Mouse (Mus musculus): ENCODE results near the gene Psenen. TPM values are rescaled to one million over a fixed set of nuclear protein-coding genes. Genes with fewer than 3 reads are reported as not detected.

Gene Psenen
- polyA plus RNA-seq, 1 experiment = 236 TPM

GRCm38 (mm10) chr7:30589435-30590301, 26.2 kb upstream of the Psenen start:
- Histone ChIP-seq H3K4me3 (ENCODE audit: insufficient read depth, low read length) (peak overlapping the region; percentile 88), H3K27ac (ENCODE audit: insufficient read depth, low read depth, low read length) (peak overlapping the region; percentile 61), H3K4me1 (ENCODE audit: control insufficient read depth, insufficient read depth, low read length) (peaks cover 43% of the 10 kb centered on the region)
- TF ChIP-seq POLR2A (IDR thresholded peaks at IDR 0.05; ENCODE audit: borderline replicate concordance, low read depth, low read length) (no peak), CTCF (IDR thresholded peaks at IDR 0.05; ENCODE audit: low read depth, low read length) (peak; percentile 93)

- peak within 1 kb of the TSS; percentile 70 for H3K27ac ChIP-seq (ENCODE audit: insufficient read depth, low read depth, low read length)
- TF ChIP-seq POLR2A (IDR thresholded peaks at IDR 0.05; ENCODE audit: borderline replicate concordance, low read depth, low read length) (0 out of 2 replicates have a peak, but pooled peaks have one; percentile 19), CTCF (IDR thresholded peaks at IDR 0.05; ENCODE audit: low read depth, low read length) (no peak)
- peak within 1 kb of the TSS; percentile 88 for H3K4me3 ChIP-seq (ENCODE audit: insufficient read depth, low read length)
- H3K4me1 ChIP-seq (ENCODE audit: control insufficient read depth, insufficient read depth, low read length) = peaks cover 35% of the 10 kb centered on the region
Observed at GRCm38 (mm10) chr7:30588676-30589434, 25.4 kb upstream of the Psenen start, which contains the start of gene Kmt2b. Gene Kmt2b (minus strand): TSS chr7:30588726.

GRCm38 (mm10) chr7:30587842-30588667, 24.6 kb upstream of the Psenen start:
- Histone ChIP-seq H3K27ac (ENCODE audit: insufficient read depth, low read depth, low read length) (peak overlapping the region; percentile 70), H3K4me3 (ENCODE audit: insufficient read depth, low read length) (peak overlapping the region; percentile 87), H3K4me1 (ENCODE audit: control insufficient read depth, insufficient read depth, low read length) (peaks cover 27% of the 10 kb centered on the region)
- TF ChIP-seq POLR2A (IDR thresholded peaks at IDR 0.05; ENCODE audit: borderline replicate concordance, low read depth, low read length) (no peak), CTCF (IDR thresholded peaks at IDR 0.05; ENCODE audit: low read depth, low read length) (no peak)

- no peak for TF ChIP-seq POLR2A (IDR thresholded peaks at IDR 0.05; ENCODE audit: borderline replicate concordance, low read depth, low read length)
- TF ChIP-seq CTCF (IDR thresholded peaks at IDR 0.05; ENCODE audit: low read depth, low read length) = no peak
- H3K4me3 ChIP-seq (ENCODE audit: insufficient read depth, low read length) = no peak overlapping the region
Observed at GRCm38 (mm10) chr7:30586455-30587020, 23.1 kb upstream of the Psenen start.

GRCm38 (mm10) chr7:30585170-30585569, 21.7 kb upstream of the Psenen start:
- Histone ChIP-seq H3K4me3 (ENCODE audit: insufficient read depth, low read length) (no peak overlapping the region), H3K27ac (ENCODE audit: insufficient read depth, low read depth, low read length) (no peak overlapping the region), H3K4me1 (ENCODE audit: control insufficient read depth, insufficient read depth, low read length) (peaks cover 12% of the 10 kb centered on the region)
- TF ChIP-seq CTCF (IDR thresholded peaks at IDR 0.05; ENCODE audit: low read depth, low read length) = no peak
- no peak for TF ChIP-seq POLR2A (IDR thresholded peaks at IDR 0.05; ENCODE audit: borderline replicate concordance, low read depth, low read length)

More at GRCm38 (mm10) chr7:30586455-30587020, 23.1 kb upstream of the Psenen start:
- no peak overlapping the region for H3K27ac ChIP-seq (ENCODE audit: insufficient read depth, low read depth, low read length)
- peaks cover 14% of the 10 kb centered on the region for H3K4me1 ChIP-seq (ENCODE audit: control insufficient read depth, insufficient read depth, low read length)

GRCm38 (mm10) chr7:30584339-30584738, 20.9 kb upstream of the Psenen start:
- TF ChIP-seq CTCF (IDR thresholded peaks at IDR 0.05; ENCODE audit: low read depth, low read length) (no peak), POLR2A (IDR thresholded peaks at IDR 0.05; ENCODE audit: borderline replicate concordance, low read depth, low read length) (no peak)
- no peak overlapping the region for H3K4me3 ChIP-seq (ENCODE audit: insufficient read depth, low read length)
- H3K27ac ChIP-seq (ENCODE audit: insufficient read depth, low read depth, low read length) = no peak overlapping the region

GRCm38 (mm10) chr7:30581547-30581946, 18.1 kb upstream of the Psenen start:
- Histone ChIP-seq H3K27ac (ENCODE audit: insufficient read depth, low read depth, low read length) (no peak overlapping the region), H3K4me3 (ENCODE audit: insufficient read depth, low read length) (no peak overlapping the region)

More at GRCm38 (mm10) chr7:30584339-30584738, 20.9 kb upstream of the Psenen start:
- peaks cover 7% of the 10 kb centered on the region for H3K4me1 ChIP-seq (ENCODE audit: control insufficient read depth, insufficient read depth, low read length)

GRCm38 (mm10) chr7:30579950-30580349, 16.5 kb upstream of the Psenen start:
- Histone ChIP-seq H3K4me3 (ENCODE audit: insufficient read depth, low read length) (no peak overlapping the region), H3K27ac (ENCODE audit: insufficient read depth, low read depth, low read length) (no peak overlapping the region), H3K4me1 (ENCODE audit: control insufficient read depth, insufficient read depth, low read length) (no peaks in the 10 kb centered on the region)
- no peak for TF ChIP-seq POLR2A (IDR thresholded peaks at IDR 0.05; ENCODE audit: borderline replicate concordance, low read depth, low read length)

More at GRCm38 (mm10) chr7:30581547-30581946, 18.1 kb upstream of the Psenen start:
- no peak for TF ChIP-seq CTCF (IDR thresholded peaks at IDR 0.05; ENCODE audit: low read depth, low read length)
- no peak for TF ChIP-seq POLR2A (IDR thresholded peaks at IDR 0.05; ENCODE audit: borderline replicate concordance, low read depth, low read length)
- no peaks in the 10 kb centered on the region for H3K4me1 ChIP-seq (ENCODE audit: control insufficient read depth, insufficient read depth, low read length)

GRCm38 (mm10) chr7:30572969-30573368, 9.5 kb upstream of the Psenen start:
- no peak for TF ChIP-seq POLR2A (IDR thresholded peaks at IDR 0.05; ENCODE audit: borderline replicate concordance, low read depth, low read length)
- TF ChIP-seq CTCF (IDR thresholded peaks at IDR 0.05; ENCODE audit: low read depth, low read length) = no peak
- Histone ChIP-seq H3K27ac (ENCODE audit: insufficient read depth, low read depth, low read length) (no peak overlapping the region), H3K4me3 (ENCODE audit: insufficient read depth, low read length) (no peak overlapping the region), H3K4me1 (ENCODE audit: control insufficient read depth, insufficient read depth, low read length) (no peaks in the 10 kb centered on the region)
